Mouse (Mus musculus) spleen, adult 2 months (tissue): ENCODE data around the gene Lrrc9.

Experiments used
- CTCF ChIP-seq: fragments of 200-500 bp; IDR thresholded peaks from 2 replicates; pipeline ENCODE4 v1.5.1; 2011; ENCODE audit warnings: mild to moderate bottlenecking, inconsistent platforms; ENCODE audit not compliant: insufficient read depth, insufficient read length, insufficient replicate concordance; ENCODE audit errors: extremely low read depth
- POLR2A ChIP-seq: fragments of 200-500 bp; IDR thresholded peaks from 2 replicates; pipeline ENCODE4 v1.6.1; 2011; ENCODE audit warnings: low read depth, low read length, inconsistent platforms

GRCm38 (mm10) chr12:72496866-72497600 lies 55.4 kb downstream of the Lrrc9 start:
- TF ChIP-seq CTCF (no peak), POLR2A (no peak)
